ENCODE assay signal across 8 mouse cellular contexts in the genomic region with DNA sequence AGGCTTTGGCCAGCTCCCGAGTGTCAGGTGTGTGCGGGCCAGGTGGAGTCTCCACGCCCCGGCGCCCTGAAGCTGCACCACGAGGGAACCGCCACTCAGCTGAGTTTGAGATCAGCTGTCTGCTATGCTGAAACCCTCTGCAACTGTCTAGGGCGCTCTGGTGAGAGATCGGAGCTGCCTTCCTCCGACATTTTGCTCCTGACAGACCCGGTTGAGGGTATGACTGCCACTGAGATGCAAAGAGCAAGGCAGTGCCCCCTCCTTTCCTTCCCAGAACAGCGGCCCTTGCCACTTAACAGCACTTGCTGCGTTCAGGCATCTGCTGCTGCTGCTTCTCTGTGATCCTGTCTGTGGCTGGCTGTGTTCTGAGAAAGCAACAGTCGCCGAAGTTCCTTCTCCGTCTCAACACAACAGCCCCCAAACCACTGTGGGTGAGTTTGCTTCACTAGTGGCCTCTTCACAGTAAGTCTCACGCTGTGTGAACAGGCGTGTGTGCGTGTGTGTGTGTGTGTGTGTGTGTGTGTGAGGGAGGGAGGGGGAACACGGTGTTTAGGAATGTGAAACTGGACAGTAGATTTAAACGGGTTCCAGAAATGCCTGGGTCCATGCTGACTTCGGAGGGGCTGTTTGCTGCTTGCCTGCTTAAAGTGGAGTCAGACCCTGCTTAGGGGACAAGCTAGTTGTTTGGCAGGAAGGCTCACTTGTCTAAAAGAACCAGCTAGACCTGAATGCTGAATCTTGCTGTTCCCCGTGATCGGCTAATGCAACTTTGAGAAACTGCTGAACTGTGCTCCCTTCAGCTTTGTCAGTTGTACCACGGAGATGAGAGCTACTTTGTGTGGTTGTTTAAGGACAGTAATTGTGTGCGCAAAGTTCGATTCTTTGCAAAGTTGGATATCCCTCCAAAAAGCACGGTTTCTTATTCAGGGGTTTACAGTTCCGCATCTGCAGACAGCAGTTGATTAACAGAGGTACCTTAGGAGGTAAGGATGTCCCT.
DNase-seq lines count a peak whose midpoint lies in the region; ATAC-seq and TF ChIP-seq lines count a peak whose summit lies in the region.

No protein-coding gene starts in this region.

- H3K9ac ChIP-seq in forebrain, postnatal 0 days = 0 out of 2 replicates have a peak overlapping the region, but pooled peaks have one; percentile 2
- H3K9ac ChIP-seq in hindbrain, embryonic 15.5 days = peak overlapping the region; percentile 14
- H3K9ac ChIP-seq in liver, embryonic 12.5 days = no peak overlapping the region
- H3K9ac ChIP-seq in neural tube, embryonic 15.5 days (replicated peaks) = peak overlapping the region; percentile 36; the same call in 1 of the 2 replicates

- TF ChIP-seq POLR2A in cerebellum, adult 2 months (IDR thresholded peaks at IDR 0.05; ENCODE audit: borderline replicate concordance, insufficient read depth, low read length) = no peak

- peak overlapping the region; percentile 47 for H3K4me2 ChIP-seq in forebrain, postnatal 0 days (ENCODE audit: low read depth)
- H3K4me2 ChIP-seq in hindbrain, embryonic 15.5 days = peak overlapping the region; percentile 55
- H3K4me2 ChIP-seq in liver, embryonic 12.5 days = peak overlapping the region; percentile 52
- peak overlapping the region; percentile 63 for H3K4me2 ChIP-seq in neural tube, embryonic 15.5 days

- DNase-seq in left cerebral cortex, postnatal 4 days = peak; percentile 22
- DNase-seq in left cerebral cortex, adult 11 months (ENCODE audit: low spot score) = no peak
- DNase-seq in cerebellum, adult 2 months = peak; percentile 57 to 61
- DNase-seq in forebrain, postnatal 0 days = peak; percentile 43

- intact Hi-C loops in left cerebral cortex, postnatal 4 days (cut with DNase I) = loop anchor here (5.0 kb wide), 1 partner anchor 366 kb away; no protein-coding TSS in a partner anchor

- ATAC-seq in forebrain, postnatal 0 days = peak; percentile 77
- peak; percentile 71 for ATAC-seq in hindbrain, embryonic 15.5 days (ENCODE audit: low FRiP score, low read depth)
- no peak for ATAC-seq in liver, embryonic 12.5 days
- ATAC-seq in neural tube, embryonic 15.5 days (ENCODE audit: low FRiP score) = peak; percentile 46; the same call in 1 of the 2 replicates
- no peak for ATAC-seq in erythroblast, adult 5-6 weeks (replicated peaks; ENCODE audit: low FRiP score, poor library complexity, severe bottlenecking)

- H3K4me3 ChIP-seq in cerebellum, adult 2 months (replicated peaks; ENCODE audit: insufficient read depth, low read depth, low read length) = peak overlapping the region; percentile 56
- peak overlapping the region; percentile 19; the same call in 1 of the 2 replicates for H3K4me3 ChIP-seq in forebrain, postnatal 0 days (ENCODE audit: low read depth, low read length)
- peak overlapping the region; percentile 29 for H3K4me3 ChIP-seq in hindbrain, embryonic 15.5 days
- H3K4me3 ChIP-seq in liver, embryonic 12.5 days = peak overlapping the region; percentile 37
- peak overlapping the region; percentile 33 for H3K4me3 ChIP-seq in neural tube, embryonic 15.5 days (replicated peaks)

- no peaks in the 10 kb centered on the region for H3K36me3 ChIP-seq in forebrain, postnatal 0 days (ENCODE audit: insufficient read depth)
- no peaks in the 10 kb centered on the region for H3K36me3 ChIP-seq in hindbrain, embryonic 15.5 days
- H3K36me3 ChIP-seq in liver, embryonic 12.5 days = no peaks in the 10 kb centered on the region
- H3K36me3 ChIP-seq in neural tube, embryonic 15.5 days = no peaks in the 10 kb centered on the region

- H3K9me3 ChIP-seq in forebrain, postnatal 0 days (ENCODE audit: low read length) = no peaks in the 10 kb centered on the region
- H3K9me3 ChIP-seq in hindbrain, embryonic 15.5 days = no peaks in the 10 kb centered on the region
- no peaks in the 10 kb centered on the region for H3K9me3 ChIP-seq in liver, embryonic 12.5 days (replicated peaks)
- H3K9me3 ChIP-seq in neural tube, embryonic 15.5 days (replicated peaks) = no peaks in the 10 kb centered on the region

- TF ChIP-seq CTCF in cerebellum, adult 2 months (IDR thresholded peaks at IDR 0.05; ENCODE audit: borderline replicate concordance, insufficient read depth, low read depth, low read length) = no peak
- TF ChIP-seq CTCF in forebrain, postnatal 0 days (IDR thresholded peaks at IDR 0.05; ENCODE audit: low read depth) = no peak

- WGBS in cerebellum, adult 2 months = 22% methylated on average over 29 of the region's 29 CpGs
- WGBS in forebrain, postnatal 0 days = 16% methylated on average over 29 of the region's 29 CpGs
- 18% methylated on average over 29 of the region's 29 CpGs for WGBS in hindbrain, embryonic 15.5 days
- 22% methylated on average over 29 of the region's 29 CpGs for WGBS in liver, embryonic 12.5 days (ENCODE audit: insufficient replicate concordance)
- 18% methylated on average over 29 of the region's 29 CpGs for WGBS in neural tube, embryonic 15.5 days

- peaks cover 4% of the 10 kb centered on the region; the same call in 1 of the 2 replicates for H3K4me1 ChIP-seq in cerebellum, adult 2 months (ENCODE audit: control insufficient read depth, insufficient read depth, low read length)
- no peaks in the 10 kb centered on the region; the same call in 1 of the 2 replicates for H3K4me1 ChIP-seq in forebrain, postnatal 0 days (ENCODE audit: insufficient read depth)
- H3K4me1 ChIP-seq in hindbrain, embryonic 15.5 days (replicated peaks) = peaks cover 22% of the 10 kb centered on the region
- no peaks in the 10 kb centered on the region for H3K4me1 ChIP-seq in liver, embryonic 12.5 days
- H3K4me1 ChIP-seq in neural tube, embryonic 15.5 days = peaks cover 23% of the 10 kb centered on the region

- H3K27me3 ChIP-seq in cerebellum, adult 2 months (ENCODE audit: control insufficient read depth, insufficient read depth, low read length) = no peaks in the 10 kb centered on the region; the same call in 1 of the 2 replicates
- no peaks in the 10 kb centered on the region for H3K27me3 ChIP-seq in forebrain, postnatal 0 days (ENCODE audit: insufficient read depth, low read length)
- no peaks in the 10 kb centered on the region for H3K27me3 ChIP-seq in hindbrain, embryonic 15.5 days
- peaks cover 30% of the 10 kb centered on the region for H3K27me3 ChIP-seq in liver, embryonic 12.5 days (replicated peaks)
- 0 out of 2 replicates have a peak, but pooled peaks cover 4% of the 10 kb centered on the region for H3K27me3 ChIP-seq in neural tube, embryonic 15.5 days (replicated peaks)

- no peak overlapping the region for H3K27ac ChIP-seq in cerebellum, adult 2 months (ENCODE audit: insufficient read depth, low read length)
- no peak overlapping the region for H3K27ac ChIP-seq in forebrain, postnatal 0 days (ENCODE audit: low read depth, low read length)
- H3K27ac ChIP-seq in hindbrain, embryonic 15.5 days (replicated peaks) = no peak overlapping the region
- no peak overlapping the region for H3K27ac ChIP-seq in liver, embryonic 12.5 days
- H3K27ac ChIP-seq in neural tube, embryonic 15.5 days (replicated peaks) = no peak overlapping the region

Comparison
In these comparisons a context has a peak if more than half of its experiments do, and no peak if none do; other contexts are left out.
1. ATAC-seq: peak in forebrain, postnatal 0 days (single experiment), hindbrain, embryonic 15.5 days (single experiment) and neural tube, embryonic 15.5 days (single experiment); none in liver, embryonic 12.5 days (single experiment) and erythroblast, adult 5-6 weeks (single experiment).
2. Peak in every context shown above with its lines, with median percentiles within 50 percentile points of each other: H3K4me3 ChIP-seq and H3K4me2 ChIP-seq.